Mouse (Mus musculus) heart, adult 18-20 months (tissue): ENCODE results near the gene Akap5. TPM values are rescaled to one million over a fixed set of nuclear protein-coding genes. Genes with fewer than 3 reads are reported as not detected.

Experiments used
- DNase-seq, 2 experiments: peaks; one replicate each; pipeline ENCODE4 v3.0.0; 2021 to 2022; ENCODE audit warnings: mixed read lengths in 1 of 2
- long read RNA-seq, 2 experiments: library from polyadenylated mRNA; stranded (forward); transcript quantifications; one replicate each; pipeline ENCODE4 v2.0.0; 2021
- total RNA-seq, 2 experiments: library from RNA; stranded (reverse); gene quantifications; 2 replicates each; pipeline ENCODE4 v1.2.3; 2021

The Akap5 gene
- under 1 TPM; 0.46 to 0.52 TPM for total RNA-seq
- long read RNA-seq, experiment 1, full-length matches to known transcripts: 1 of 1 reads
- long read RNA-seq, experiment 1, partial matches to known transcripts: 0 of 1 reads
- long read RNA-seq, experiment 1, other reads (novel, unspliced or antisense): 0 of 1 reads
- long read RNA-seq, experiment 2: 0 reads

- DNase-seq: peak; percentile 40 to 56
Measured at GRCm38 (mm10) chr12:76324679-76325431, at the start of gene Akap5. Gene Akap5, plus strand, starts transcription at chr12:76324891.

GRCm38 (mm10) chr12:76278209-76278608 is 46.5 kb upstream of the Akap5 start:
- no peak for DNase-seq

DNA sequence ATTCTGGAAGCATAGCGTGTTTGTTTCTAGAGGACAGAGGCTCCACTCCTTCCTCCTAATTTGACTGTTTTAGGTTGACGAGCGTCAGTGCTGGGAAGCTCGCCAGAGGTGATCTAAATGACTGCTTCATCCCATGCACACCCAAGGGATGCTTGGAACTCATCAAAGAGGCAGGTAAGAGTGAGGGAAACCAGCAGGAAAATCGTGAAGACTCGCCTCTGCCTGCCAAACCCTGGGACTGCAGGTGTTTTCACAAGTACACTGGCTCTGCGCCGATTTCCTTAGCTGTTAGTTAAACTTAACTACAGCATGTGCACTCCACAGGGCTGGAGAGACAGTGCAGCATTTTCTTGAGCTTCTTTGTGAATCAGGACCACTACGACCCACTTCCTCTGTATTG is 44.1 kb upstream of the Akap5 start:
- DNase-seq: no peak

- no peak for DNase-seq
Measured at GRCm38 (mm10) chr12:76281111-76281660, 43.5 kb upstream of the Akap5 start.

DNA sequence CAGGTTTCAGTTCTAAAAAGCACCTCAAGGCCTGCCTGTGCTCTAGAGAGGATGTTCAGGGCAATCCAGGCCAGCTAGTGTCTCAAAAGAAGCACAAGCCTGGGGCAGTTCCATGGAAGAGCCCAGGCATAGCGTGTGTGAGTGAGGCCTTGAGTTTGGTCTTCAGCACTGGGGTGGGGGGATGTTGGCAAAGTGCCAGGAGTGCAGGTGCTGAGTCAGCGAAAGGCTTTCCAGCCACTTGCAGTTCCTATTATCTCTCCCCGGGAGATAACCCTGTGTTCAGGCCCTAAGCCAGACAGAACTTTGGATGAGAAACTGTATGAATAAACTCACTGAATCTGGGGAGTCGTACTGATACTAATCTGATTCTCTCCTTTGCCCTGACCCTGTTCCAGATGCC is 42.6 kb upstream of the Akap5 start:
- DNase-seq: no peak

GRCm38 (mm10) chr12:76282532-76283173 is 42.0 kb upstream of the Akap5 start:
- no peak for DNase-seq

- DNase-seq: no peak
Measured at GRCm38 (mm10) chr12:76285418-76285817, 39.3 kb upstream of the Akap5 start.

GRCm38 (mm10) chr12:76287986-76288385 is 36.7 kb upstream of the Akap5 start:
- no peak for DNase-seq

DNA sequence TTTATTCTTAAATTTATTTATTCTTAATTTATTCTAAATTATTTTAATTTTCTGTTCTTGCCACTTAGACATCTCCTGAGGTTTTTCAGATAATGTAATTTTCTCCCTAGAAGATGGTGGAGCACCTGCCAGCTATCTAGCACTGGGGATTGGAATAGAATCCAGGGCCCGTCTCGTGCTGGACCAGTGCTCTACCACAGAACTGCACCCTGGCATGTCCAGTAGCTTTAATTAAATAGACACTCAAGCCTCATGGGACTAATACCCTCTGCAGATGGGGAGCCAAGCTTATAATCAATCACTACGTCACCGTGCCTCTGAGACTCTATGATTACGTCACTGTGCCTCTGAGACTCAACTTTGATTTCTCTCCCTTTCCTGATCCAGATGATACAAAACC is 36.2 kb upstream of the Akap5 start:
- DNase-seq: no peak

DNA sequence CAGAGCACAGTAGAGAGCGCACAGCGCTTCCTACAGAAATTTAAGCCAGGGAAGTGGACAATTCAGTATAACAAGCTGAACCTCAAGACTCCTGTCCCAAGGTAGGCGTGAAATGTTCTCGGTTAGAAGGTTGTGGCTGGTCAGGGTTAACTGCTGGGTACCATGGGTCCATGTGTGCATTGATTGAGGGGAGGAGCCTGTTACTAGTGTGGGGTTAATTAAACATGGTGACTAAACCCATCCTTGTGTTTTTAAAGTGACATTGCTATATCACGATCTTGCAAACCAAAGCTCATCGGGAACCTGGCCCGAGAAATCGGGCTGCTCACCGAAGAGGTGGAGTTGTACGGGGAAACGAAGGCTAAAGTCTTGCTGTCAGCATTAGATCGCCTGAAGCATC is 35.3 kb upstream of the Akap5 start:
- no peak for DNase-seq

DNA sequence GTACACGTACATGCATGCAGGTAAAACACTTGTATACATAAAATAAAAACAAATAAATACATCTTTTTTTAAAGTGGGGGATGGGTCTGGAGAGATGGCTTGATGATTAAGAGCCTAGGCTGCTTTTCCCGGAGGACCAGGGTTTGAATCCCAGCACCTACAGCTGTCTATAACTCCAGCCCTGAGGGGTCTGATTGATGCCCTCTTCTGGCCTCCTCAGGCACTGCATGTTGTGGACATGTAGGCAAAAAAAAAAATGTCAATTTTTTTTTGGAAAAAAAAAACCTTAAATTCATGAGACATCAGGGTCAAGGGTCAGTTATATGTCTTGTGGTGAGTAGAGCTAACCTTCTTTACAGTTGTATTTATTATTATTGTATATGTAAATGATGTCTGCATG is 34.4 kb upstream of the Akap5 start:
- no peak for DNase-seq

DNA sequence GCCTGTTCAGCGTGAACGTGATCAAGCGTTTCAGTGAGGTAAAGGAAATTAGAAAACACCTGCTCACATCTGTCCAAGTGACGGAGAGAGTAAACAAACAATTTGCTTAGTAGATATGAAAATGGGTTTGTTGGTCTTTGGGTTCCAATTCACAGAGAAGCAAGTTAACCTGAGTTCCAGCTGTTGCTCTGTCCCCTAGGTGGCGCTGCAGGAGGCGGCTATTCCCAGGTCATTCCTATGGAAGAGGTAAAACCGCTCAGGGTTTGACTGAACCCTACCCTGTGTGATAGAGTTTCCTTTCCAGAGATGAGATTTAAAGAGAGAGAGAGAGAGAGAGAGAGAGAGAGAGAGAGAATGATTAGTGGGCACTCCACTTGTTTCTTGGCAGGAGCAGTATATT is 31.5 kb upstream of the Akap5 start:
- peak; percentile 51 to 84 for DNase-seq

DNA sequence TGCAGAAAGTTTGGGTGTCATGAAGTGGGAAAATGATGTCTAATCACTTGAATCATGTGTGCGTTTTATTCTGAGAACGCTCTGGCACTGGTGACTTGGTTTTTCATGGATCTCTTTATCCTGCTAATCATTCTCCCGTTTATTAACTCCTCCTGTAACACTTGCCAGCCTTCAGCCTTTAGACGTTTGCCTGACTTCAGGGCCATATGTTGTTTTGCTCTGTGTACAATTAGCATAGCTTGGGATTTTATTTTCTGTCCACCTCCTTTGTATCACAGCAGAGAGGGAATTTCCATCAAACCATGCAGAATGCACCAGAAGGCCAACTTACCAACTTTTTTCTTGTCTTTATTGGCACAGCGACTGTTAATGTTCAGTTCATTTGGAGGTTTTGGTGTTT is 26.9 kb upstream of the Akap5 start:
- no peak for DNase-seq

DNA sequence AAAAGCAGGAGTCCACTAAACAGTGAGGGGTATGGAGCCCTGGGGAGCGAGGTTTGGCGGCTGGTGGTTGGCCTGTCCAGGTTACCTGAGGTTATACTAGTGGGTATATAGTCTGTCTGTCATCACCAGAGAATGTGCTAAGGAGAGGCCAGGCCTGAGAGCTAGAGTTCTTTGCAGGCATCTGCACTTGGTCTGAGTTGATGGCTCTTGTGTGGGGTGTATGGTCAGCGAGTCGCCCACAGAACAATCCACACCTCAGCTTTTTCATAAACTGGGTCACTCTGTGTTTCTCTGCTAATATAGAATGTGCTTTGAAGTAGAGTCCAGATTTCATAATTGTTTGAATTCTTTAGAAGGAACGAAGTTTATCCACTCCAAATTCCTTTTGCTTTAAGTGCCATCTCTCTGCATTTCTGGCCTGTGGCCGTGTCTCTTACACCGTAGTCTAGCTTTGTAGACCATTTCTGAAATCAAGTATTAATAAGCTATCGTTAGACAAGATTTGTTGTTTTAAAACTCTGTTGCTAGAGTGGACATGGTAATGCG is 25.3 kb upstream of the Akap5 start:
- no peak for DNase-seq

DNA sequence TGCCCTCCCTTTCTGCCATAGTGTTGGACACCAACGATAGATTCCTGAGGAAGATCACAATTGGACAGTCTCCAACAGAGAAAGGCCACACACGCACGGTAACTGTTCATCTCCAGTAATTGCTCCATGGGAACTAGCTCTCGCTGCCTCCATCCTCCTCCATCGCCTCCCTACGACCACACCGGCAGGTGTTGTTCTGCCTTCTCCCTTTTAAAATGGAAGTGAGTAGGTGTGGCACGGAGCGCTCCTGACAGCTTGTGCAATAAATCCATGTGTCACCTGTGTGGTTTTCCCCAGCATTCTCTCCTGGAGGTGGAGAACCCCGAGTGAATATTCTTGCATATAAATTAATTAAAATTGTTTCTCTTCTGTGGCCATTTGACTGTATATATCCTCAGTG is 24.3 kb upstream of the Akap5 start:
- no peak for DNase-seq

GRCm38 (mm10) chr12:76303474-76303873 is 21.2 kb upstream of the Akap5 start:
- DNase-seq: no peak

DNA sequence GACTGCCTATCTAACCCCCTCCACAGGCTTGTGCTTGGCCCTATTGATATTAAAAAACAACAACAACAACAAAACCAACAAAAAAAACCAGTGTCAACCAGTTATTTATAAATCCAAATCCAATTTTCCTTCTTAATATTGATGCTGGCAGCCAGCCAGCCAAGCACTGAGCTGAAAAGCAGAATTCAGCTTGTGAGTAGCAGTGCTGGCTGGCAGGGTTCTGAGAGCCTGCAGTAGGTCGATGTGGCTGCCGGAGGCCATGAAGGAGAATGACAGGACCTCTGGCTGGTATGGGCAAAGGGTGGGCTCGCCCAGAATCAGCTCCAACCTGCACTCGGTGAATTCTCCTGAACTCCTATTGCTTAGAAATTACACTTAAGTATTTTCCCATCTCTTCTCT is 20.5 kb upstream of the Akap5 start:
- no peak for DNase-seq

- peak in 1 of 2 experiments; percentile 20 for DNase-seq
Measured at GRCm38 (mm10) chr12:76305107-76305506, 19.6 kb upstream of the Akap5 start.

- DNase-seq: peak in 1 of 2 experiments; percentile 44
Measured at GRCm38 (mm10) chr12:76306852-76307561, 17.7 kb upstream of the Akap5 start.

- DNase-seq: peak; percentile 39 to 62
Measured at GRCm38 (mm10) chr12:76307964-76308363, 16.7 kb upstream of the Akap5 start.

GRCm38 (mm10) chr12:76308436-76308835 is 16.3 kb upstream of the Akap5 start:
- DNase-seq: no peak

DNA sequence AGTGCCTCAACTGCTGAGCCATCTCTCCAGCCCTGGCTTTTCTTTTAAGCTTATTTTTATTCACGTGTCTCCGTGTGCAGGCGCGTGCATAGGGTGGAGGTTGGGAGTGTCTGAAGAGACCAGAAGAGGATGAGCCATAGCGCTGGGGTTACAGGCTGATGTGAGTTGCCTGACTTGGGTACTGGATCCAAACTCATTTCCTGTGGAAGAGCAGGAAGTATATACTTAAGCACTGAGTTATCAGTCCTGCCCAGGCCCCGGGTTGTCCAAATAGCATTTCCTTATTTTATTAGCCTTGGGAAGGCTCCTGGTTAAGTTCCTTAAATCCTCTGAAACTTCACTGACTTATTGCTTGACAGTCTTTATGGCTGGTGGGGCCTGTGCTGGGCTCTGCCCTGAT is 14.7 kb upstream of the Akap5 start:
- DNase-seq: peak in 1 of 2 experiments; percentile 20
